ENCODE assay signal across 15 mouse cellular contexts in genomic region chr12:35071336-35071735, GRCm38 (mm10). TPM values are rescaled to one million over a fixed set of nuclear protein-coding genes. Genes with fewer than 3 reads are reported as not detected.
A peak's percentile ranks its signal among the peaks of the same experiment; 100 is the strongest.
DNase-seq lines count a peak whose midpoint lies in the region.
"Had no signal": no experiment of that assay in that cellular context is flagged by ENCODE, and none has a peak within 500 bp of the region (broad histone marks: within the 10 kb centered on the region; RNA-seq: fewer than 3 reads in every experiment).

No protein-coding gene starts in this region.

- DNase-seq in 3134 (ENCODE audit: extremely low read depth, insufficient read length, low spot score) (peak; percentile 26), 3T3-L1 (ENCODE audit: low read depth, low spot score) (peak; percentile 45)
- DNase-seq in cerebellum, adult 18-20 months = peak; percentile 74 to 83
- DNase-seq in cerebellum, postnatal 14 days = peak; percentile 56 to 77
- DNase-seq in layer of hippocampus, adult 18-20 months (ENCODE audit: low spot score in 2 of 2) = no peak
- no peak for DNase-seq in embryo, embryonic 9.5 days (ENCODE audit: extremely low spot score)
- no peak for DNase-seq in B cell, adult 2 months
- DNase-seq: adrenal gland, postnatal 36 days; forebrain, postnatal 0 days; kidney, adult 9 months; kidney, postnatal 25 days; liver, embryonic 13.5 days; lung, adult 2 months; midbrain, embryonic 14.5 days; right cerebral cortex, postnatal 14 days had no signal

RNA-seq across cellular contexts. Expression of gene Snx13, which starts 24.4 kb away (rescaled TPM):
- 10 to 100 TPM; 63.5 to 65.4 TPM for total RNA-seq in layer of hippocampus, adult 18-20 months (2021)

Comparison
In these comparisons a context has a peak if more than half of its experiments do, and no peak if none do; other contexts are left out.
1. DNase-seq: peak in 3134 (single experiment), 3T3-L1 (single experiment), cerebellum, adult 18-20 months (2 of 2) and cerebellum, postnatal 14 days (2 of 2); none in layer of hippocampus, adult 18-20 months (0 of 2), embryo, embryonic 9.5 days (single experiment) and B cell, adult 2 months (0 of 2).